Comparison of ENCODE assay signal across 8 mouse cellular contexts in genomic region chr3:130714775-130715568, GRCm38 (mm10). TPM values are rescaled to one million over a fixed set of nuclear protein-coding genes. Genes with fewer than 3 reads are reported as not detected.
A peak's percentile ranks its signal among the peaks of the same experiment; 100 is the strongest.
DNase-seq lines count a peak whose midpoint lies in the region; ATAC-seq lines count a peak whose summit lies in the region.

No protein-coding gene starts in this region.

- no peak overlapping the region for H3K9ac ChIP-seq in limb, embryonic 15.5 days
- peak overlapping the region; percentile 13 for H3K9ac ChIP-seq in midbrain, embryonic 16.5 days (ENCODE audit: low read depth, low read length)

- no peaks in the 10 kb centered on the region for H3K4me1 ChIP-seq in heart, embryonic 10.5 days
- peaks cover 9% of the 10 kb centered on the region; the same call in 1 of the 2 replicates for H3K4me1 ChIP-seq in limb, embryonic 15.5 days
- peaks cover under 1% of the 10 kb centered on the region for H3K4me1 ChIP-seq in midbrain, embryonic 16.5 days (ENCODE audit: control insufficient read depth, insufficient read depth, low read length)

- H3K27me3 ChIP-seq in heart, embryonic 10.5 days (ENCODE audit: insufficient read depth, poor library complexity, severe bottlenecking): no peaks in the 10 kb centered on the region
- no peaks in the 10 kb centered on the region for H3K27me3 ChIP-seq in limb, embryonic 15.5 days
- H3K27me3 ChIP-seq in midbrain, embryonic 16.5 days (ENCODE audit: control insufficient read depth, insufficient read depth, low read depth, low read length): no peaks in the 10 kb centered on the region

- DNase-seq in 416B (ENCODE audit: low read depth): peak; percentile 81
- peak; percentile 63 to 73 for DNase-seq in adrenal gland, adult 18-20 months (ENCODE audit: low spot score in 2 of 2)
- peak; percentile 85 for DNase-seq in embryo, embryonic 11 days
- DNase-seq in heart, embryonic 10.5 days (ENCODE audit: low spot score): no peak
- peak; percentile 73 for DNase-seq in kidney, adult 9 months
- DNase-seq in spleen, postnatal 4 days (ENCODE audit: low spot score in 2 of 2): peak; percentile 60 to 80

- H3K9me3 ChIP-seq in heart, embryonic 10.5 days: no peaks in the 10 kb centered on the region
- no peaks in the 10 kb centered on the region for H3K9me3 ChIP-seq in limb, embryonic 15.5 days
- no peaks in the 10 kb centered on the region for H3K9me3 ChIP-seq in midbrain, embryonic 16.5 days (replicated peaks; ENCODE audit: control insufficient read depth, low read length, poor library complexity, severe bottlenecking)

- peak overlapping the region; percentile 45 for H3K4me2 ChIP-seq in limb, embryonic 15.5 days
- peak overlapping the region; percentile 64 for H3K4me2 ChIP-seq in midbrain, embryonic 16.5 days (ENCODE audit: low read length)

- peak overlapping the region; percentile 52 for H3K4me3 ChIP-seq in heart, embryonic 10.5 days
- H3K4me3 ChIP-seq in limb, embryonic 15.5 days: peak overlapping the region; percentile 40
- H3K4me3 ChIP-seq in midbrain, embryonic 16.5 days (ENCODE audit: low read depth, low read length): peak overlapping the region; percentile 32

- 15% methylated on average over 22 of the region's 22 CpGs for WGBS in heart, embryonic 10.5 days
- WGBS in limb, embryonic 15.5 days: 16% methylated on average over 22 of the region's 22 CpGs
- 20% methylated on average over 22 of the region's 22 CpGs for WGBS in midbrain, embryonic 16.5 days

- H3K36me3 ChIP-seq in heart, embryonic 10.5 days: no peaks in the 10 kb centered on the region
- H3K36me3 ChIP-seq in limb, embryonic 15.5 days: no peaks in the 10 kb centered on the region
- H3K36me3 ChIP-seq in midbrain, embryonic 16.5 days (ENCODE audit: control insufficient read depth, insufficient read depth, low read length): no peaks in the 10 kb centered on the region

- no peak for ATAC-seq in limb, embryonic 15.5 days (ENCODE audit: insufficient number of reproducible peaks, low FRiP score, low TSS enrichment, low read depth)
- ATAC-seq in midbrain, embryonic 16.5 days: 0 out of 2 replicates have a peak, but pooled peaks have one; percentile 29

- peak overlapping the region; percentile 67; the same call in 1 of the 2 replicates for H3K27ac ChIP-seq in heart, embryonic 10.5 days
- H3K27ac ChIP-seq in limb, embryonic 15.5 days: no peak overlapping the region
- no peak overlapping the region for H3K27ac ChIP-seq in midbrain, embryonic 16.5 days (ENCODE audit: low read length)

RNA-seq across cellular contexts. Expression of gene Ostc, which starts 5.7 kb away (rescaled TPM):
- total RNA-seq in adrenal gland, adult 18-20 months (2021): 10 to 100 TPM; 82.5 to 89.6 TPM
- polyA plus RNA-seq in heart, embryonic 10.5 days (2016; fragmentation: Nextera tagmentation; extraction: Ambion mirVana): 295 and 342 TPM in 2 replicates
- 443 and 460 TPM in 2 replicates for polyA plus RNA-seq in limb, embryonic 15.5 days (2015; fragmentation: Nextera tagmentation; extraction: Ambion mirVana)
- 192 and 200 TPM in 2 replicates for polyA plus RNA-seq in midbrain, embryonic 16.5 days (2015; fragmentation: Nextera tagmentation; extraction: Ambion mirVana)

RNA-seq across cellular contexts. Expression of gene Rpl34, which starts 15.2 kb away (rescaled TPM):
- total RNA-seq in adrenal gland, adult 18-20 months (2021): 100 to 1,000 TPM; 642 to 733 TPM
- polyA plus RNA-seq in heart, embryonic 10.5 days (2016; fragmentation: Nextera tagmentation; extraction: Ambion mirVana): 658 and 756 TPM in 2 replicates
- polyA plus RNA-seq in limb, embryonic 15.5 days (2015; fragmentation: Nextera tagmentation; extraction: Ambion mirVana): 695 and 892 TPM in 2 replicates
- polyA plus RNA-seq in midbrain, embryonic 16.5 days (2015; fragmentation: Nextera tagmentation; extraction: Ambion mirVana): 459 and 464 TPM in 2 replicates
